ENCODE assay signal across 8 mouse cellular contexts in genomic region chr11:69059975-69060411, GRCm38 (mm10). TPM values are rescaled to one million over a fixed set of nuclear protein-coding genes. Genes with fewer than 3 reads are reported as not detected.
DNase-seq lines count a peak whose midpoint lies in the region; ATAC-seq and TF ChIP-seq lines count a peak whose summit lies in the region.

No protein-coding gene starts in this region.

- H3K4me1 ChIP-seq in lung, adult 2 months (ENCODE audit: control insufficient read depth, insufficient read depth, low read length) = peaks cover 13% of the 10 kb centered on the region
- H3K4me1 ChIP-seq in embryonic facial prominence, embryonic 13.5 days = peaks cover 34% of the 10 kb centered on the region
- H3K4me1 ChIP-seq in intestine, embryonic 15.5 days (replicated peaks) = peaks cover 24% of the 10 kb centered on the region
- H3K4me1 ChIP-seq in midbrain, embryonic 13.5 days (replicated peaks) = peaks cover 41% of the 10 kb centered on the region

- H3K9me3 ChIP-seq in embryonic facial prominence, embryonic 13.5 days = no peaks in the 10 kb centered on the region
- H3K9me3 ChIP-seq in intestine, embryonic 15.5 days = no peaks in the 10 kb centered on the region
- H3K9me3 ChIP-seq in midbrain, embryonic 13.5 days = no peaks in the 10 kb centered on the region

- no peaks in the 10 kb centered on the region for H3K36me3 ChIP-seq in embryonic facial prominence, embryonic 13.5 days
- H3K36me3 ChIP-seq in intestine, embryonic 15.5 days = no peaks in the 10 kb centered on the region
- no peaks in the 10 kb centered on the region for H3K36me3 ChIP-seq in midbrain, embryonic 13.5 days

- peak overlapping the region; percentile 89 for H3K27ac ChIP-seq in embryonic facial prominence, embryonic 13.5 days
- peak overlapping the region; percentile 91 for H3K27ac ChIP-seq in intestine, embryonic 15.5 days
- H3K27ac ChIP-seq in midbrain, embryonic 13.5 days = peak overlapping the region; percentile 94

- H3K4me3 ChIP-seq in lung, adult 2 months (replicated peaks; ENCODE audit: extremely low read depth, low read depth, low read length) = peak overlapping the region; percentile 95
- peak overlapping the region; percentile 81 for H3K4me3 ChIP-seq in embryonic facial prominence, embryonic 13.5 days
- H3K4me3 ChIP-seq in intestine, embryonic 15.5 days (replicated peaks) = peak overlapping the region; percentile 89
- H3K4me3 ChIP-seq in midbrain, embryonic 13.5 days (replicated peaks) = peak overlapping the region; percentile 93

- peak overlapping the region; percentile 87 for H3K9ac ChIP-seq in embryonic facial prominence, embryonic 13.5 days
- H3K9ac ChIP-seq in intestine, embryonic 15.5 days = peak overlapping the region; percentile 81
- H3K9ac ChIP-seq in midbrain, embryonic 13.5 days (replicated peaks) = peak overlapping the region; percentile 88

- no peaks in the 10 kb centered on the region for H3K27me3 ChIP-seq in embryonic facial prominence, embryonic 13.5 days
- no peaks in the 10 kb centered on the region for H3K27me3 ChIP-seq in intestine, embryonic 15.5 days (replicated peaks)
- no peaks in the 10 kb centered on the region for H3K27me3 ChIP-seq in midbrain, embryonic 13.5 days

- under 1% methylated on average over 49 of the region's 49 CpGs for WGBS in lung, adult 2 months
- 0% methylated on average over 49 of the region's 49 CpGs for WGBS in embryonic facial prominence, embryonic 13.5 days
- WGBS in intestine, embryonic 15.5 days = under 1% methylated on average over 49 of the region's 49 CpGs
- WGBS in midbrain, embryonic 13.5 days = under 1% methylated on average over 47 of the region's 49 CpGs

- peak; percentile 24; the same call in 1 of the 2 replicates for ATAC-seq in embryonic facial prominence, embryonic 13.5 days (ENCODE audit: insufficient number of reproducible peaks, insufficient read depth, low FRiP score, low TSS enrichment, low read depth)
- peak; percentile 11 for ATAC-seq in intestine, embryonic 15.5 days
- peak; percentile 31 for ATAC-seq in midbrain, embryonic 13.5 days
- ATAC-seq in monocyte, adult 5-6 weeks (replicated peaks; ENCODE audit: insufficient number of reproducible peaks, low FRiP score, low TSS enrichment, poor library complexity, severe bottlenecking) = no peak

- TF ChIP-seq POLR2A in lung, adult 2 months (IDR thresholded peaks at IDR 0.05; ENCODE audit: borderline replicate concordance, extremely low read depth, low read depth, low read length) = no peak

- DNase-seq in adrenal gland, postnatal 10 days = peak; percentile 75
- DNase-seq in adrenal gland, adult (ENCODE audit: inconsistent age in 2 of 2, low spot score in 1 of 2) = no peak
- DNase-seq in lung, adult 2 months = no peak
- no peak for DNase-seq in lung, postnatal 25 days (ENCODE audit: low spot score)

- peak overlapping the region; percentile 84 for H3K4me2 ChIP-seq in embryonic facial prominence, embryonic 13.5 days
- H3K4me2 ChIP-seq in intestine, embryonic 15.5 days (replicated peaks) = peak overlapping the region; percentile 93
- H3K4me2 ChIP-seq in midbrain, embryonic 13.5 days (replicated peaks) = peak overlapping the region; percentile 96

- no peak for TF ChIP-seq CTCF in lung, adult 2 months (IDR thresholded peaks at IDR 0.05; ENCODE audit: insufficient read depth, low read length)

RNA-seq across cellular contexts. Expression of gene Borcs6, which starts 0.5 kb away (rescaled TPM):
- 10 to 100 TPM; 19.1 to 22.1 TPM for total RNA-seq in adrenal gland, postnatal 10 days (2021)
- polyA plus RNA-seq in lung, adult 2 months (2012; rRNA removed) = 21.0 and 22.8 TPM in 2 replicates
- 8.9 and 10.3 TPM in 2 replicates for polyA plus RNA-seq in embryonic facial prominence, embryonic 13.5 days (2015; fragmentation: Nextera tagmentation; extraction: Ambion mirVana)
- polyA plus RNA-seq in intestine, embryonic 15.5 days (2015; fragmentation: Nextera tagmentation; extraction: Ambion mirVana) = 8.6 and 8.9 TPM in 2 replicates
- 11.3 and 13.5 TPM in 2 replicates for polyA plus RNA-seq in midbrain, embryonic 13.5 days (2015; fragmentation: Nextera tagmentation; extraction: Ambion mirVana)
- total RNA-seq in monocyte, adult 5-6 weeks (2017) = 12.4 to 16.1 TPM (median 13.3 TPM) in 3 replicates

RNA-seq across cellular contexts. Expression of gene Tmem107, which starts 10.6 kb away (rescaled TPM):
- 10 to 100 TPM; 13.2 to 13.8 TPM for total RNA-seq in adrenal gland, postnatal 10 days (2021)
- polyA plus RNA-seq in lung, adult 2 months (2012; rRNA removed) = 69.8 and 75.7 TPM in 2 replicates
- 47.2 and 48.2 TPM in 2 replicates for polyA plus RNA-seq in embryonic facial prominence, embryonic 13.5 days (2015; fragmentation: Nextera tagmentation; extraction: Ambion mirVana)
- polyA plus RNA-seq in intestine, embryonic 15.5 days (2015; fragmentation: Nextera tagmentation; extraction: Ambion mirVana) = 43.7 and 47.6 TPM in 2 replicates
- 31.7 and 42.5 TPM in 2 replicates for polyA plus RNA-seq in midbrain, embryonic 13.5 days (2015; fragmentation: Nextera tagmentation; extraction: Ambion mirVana)
- total RNA-seq in monocyte, adult 5-6 weeks (2017) = 1.1 TPM in 1 of 3 replicates, not detected in the others

RNA-seq across cellular contexts. Expression of gene Aurkb, which starts 14.5 kb away (rescaled TPM):
- total RNA-seq in adrenal gland, postnatal 10 days (2021) = 10 to 100 TPM; 16.2 to 22.5 TPM
- polyA plus RNA-seq in lung, adult 2 months (2012; rRNA removed) = 3.2 and 6.8 TPM in 2 replicates
- 152 and 153 TPM in 2 replicates for polyA plus RNA-seq in embryonic facial prominence, embryonic 13.5 days (2015; fragmentation: Nextera tagmentation; extraction: Ambion mirVana)
- 133 and 135 TPM in 2 replicates for polyA plus RNA-seq in intestine, embryonic 15.5 days (2015; fragmentation: Nextera tagmentation; extraction: Ambion mirVana)
- 61.3 and 62.6 TPM in 2 replicates for polyA plus RNA-seq in midbrain, embryonic 13.5 days (2015; fragmentation: Nextera tagmentation; extraction: Ambion mirVana)
- total RNA-seq in monocyte, adult 5-6 weeks (2017) = 1.1 to 8.3 TPM (median 4.8 TPM) in 3 replicates

RNA-seq across cellular contexts. Expression of gene Vamp2, which starts 28.3 kb away (rescaled TPM):
- total RNA-seq in adrenal gland, postnatal 10 days (2021) = 100 to 1,000 TPM; 104 to 143 TPM
- 120 and 129 TPM in 2 replicates for polyA plus RNA-seq in lung, adult 2 months (2012; rRNA removed)
- polyA plus RNA-seq in embryonic facial prominence, embryonic 13.5 days (2015; fragmentation: Nextera tagmentation; extraction: Ambion mirVana) = 91.5 and 101 TPM in 2 replicates
- 61.8 and 64.2 TPM in 2 replicates for polyA plus RNA-seq in intestine, embryonic 15.5 days (2015; fragmentation: Nextera tagmentation; extraction: Ambion mirVana)
- polyA plus RNA-seq in midbrain, embryonic 13.5 days (2015; fragmentation: Nextera tagmentation; extraction: Ambion mirVana) = 175 and 188 TPM in 2 replicates
- total RNA-seq in monocyte, adult 5-6 weeks (2017) = 13.1 to 89.9 TPM (median 23.6 TPM) in 3 replicates

RNA-seq across cellular contexts. Expression of gene Per1, which starts 35.0 kb away (rescaled TPM):
- 100 to 1,000 TPM in 1 of 2 experiments, 10 to 100 TPM in 1; 63.1 to 157 TPM for total RNA-seq in adrenal gland, postnatal 10 days (2021)
- 36.8 and 78.5 TPM in 2 replicates for polyA plus RNA-seq in lung, adult 2 months (2012; rRNA removed)
- 11.1 and 11.5 TPM in 2 replicates for polyA plus RNA-seq in embryonic facial prominence, embryonic 13.5 days (2015; fragmentation: Nextera tagmentation; extraction: Ambion mirVana)
- 11.9 and 15.6 TPM in 2 replicates for polyA plus RNA-seq in intestine, embryonic 15.5 days (2015; fragmentation: Nextera tagmentation; extraction: Ambion mirVana)
- 8.6 and 10.5 TPM in 2 replicates for polyA plus RNA-seq in midbrain, embryonic 13.5 days (2015; fragmentation: Nextera tagmentation; extraction: Ambion mirVana)
- 44.9 to 89.7 TPM (median 81.1 TPM) in 3 replicates for total RNA-seq in monocyte, adult 5-6 weeks (2017)
